Mouse (Mus musculus) heart, postnatal 0 days (tissue): Measurements from ENCODE around the gene Ogdh.
"Not testable (repeated sequence)": the region's sequence is repeated elsewhere in the genome, so short reads cannot be mapped to it uniquely, and the experiment has no call there.

Experiments
- CTCF ChIP-seq: IDR thresholded peaks from 2 replicates; pipeline ENCODE4 v1.5.1; 2016; ENCODE audit warnings: antibody characterized with exemption, control low read depth, low read depth
- EP300 ChIP-seq: IDR thresholded peaks from 2 replicates; pipeline ENCODE4 v1.6.1; 2016; ENCODE audit warnings: antibody characterized with exemption, low read depth

DNA sequence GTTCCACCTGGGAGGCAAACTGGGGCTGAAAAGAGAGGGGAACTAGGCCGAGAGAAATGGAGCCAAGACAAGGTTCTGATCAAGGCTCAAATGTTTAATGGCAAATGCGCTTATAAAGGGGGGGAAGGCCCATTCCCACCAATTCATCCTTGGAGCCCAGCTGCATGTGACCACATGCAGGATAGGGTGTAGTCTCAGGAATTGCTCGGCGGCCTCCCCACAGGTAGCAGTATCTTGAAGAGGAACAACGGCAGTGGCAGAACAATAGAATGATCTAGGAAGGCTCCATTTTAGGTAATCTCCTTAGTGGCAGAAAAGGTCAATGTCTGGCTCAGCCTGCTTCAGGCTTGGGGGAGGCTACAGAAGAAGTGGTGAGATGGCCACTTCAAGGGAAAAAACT is 76.6 kb downstream of the Ogdh start:
- TF ChIP-seq CTCF, EP300: not testable (repeated sequence)
